Mouse (Mus musculus): ENCODE data around the gene Trpm7.

GRCm38 (mm10) chr2:126759351-126759750 is 116.7 kb downstream of the Trpm7 start:
- no peak for TF ChIP-seq TCF12 (IDR thresholded peaks at IDR 0.05; ENCODE audit: insufficient read depth, poor library complexity, severe bottlenecking)
- no peak for TF ChIP-seq POLR2A (IDR thresholded peaks at IDR 0.05; ENCODE audit: insufficient read length, low read depth)

Measured in myocyte (in vitro differentiated cells).